Mouse (Mus musculus): ENCODE results near the gene Cd2bp2.

GRCm38 (mm10) chr7:127244658-127245510 is 49.0 kb upstream of the Cd2bp2 start:
- no peak for TF ChIP-seq CTCF (IDR thresholded peaks at IDR 0.05)
- no peak for TF ChIP-seq EP300 (IDR thresholded peaks at IDR 0.05)
